Mouse (Mus musculus): ENCODE results near the gene Mif.

The Mif gene

DNA sequence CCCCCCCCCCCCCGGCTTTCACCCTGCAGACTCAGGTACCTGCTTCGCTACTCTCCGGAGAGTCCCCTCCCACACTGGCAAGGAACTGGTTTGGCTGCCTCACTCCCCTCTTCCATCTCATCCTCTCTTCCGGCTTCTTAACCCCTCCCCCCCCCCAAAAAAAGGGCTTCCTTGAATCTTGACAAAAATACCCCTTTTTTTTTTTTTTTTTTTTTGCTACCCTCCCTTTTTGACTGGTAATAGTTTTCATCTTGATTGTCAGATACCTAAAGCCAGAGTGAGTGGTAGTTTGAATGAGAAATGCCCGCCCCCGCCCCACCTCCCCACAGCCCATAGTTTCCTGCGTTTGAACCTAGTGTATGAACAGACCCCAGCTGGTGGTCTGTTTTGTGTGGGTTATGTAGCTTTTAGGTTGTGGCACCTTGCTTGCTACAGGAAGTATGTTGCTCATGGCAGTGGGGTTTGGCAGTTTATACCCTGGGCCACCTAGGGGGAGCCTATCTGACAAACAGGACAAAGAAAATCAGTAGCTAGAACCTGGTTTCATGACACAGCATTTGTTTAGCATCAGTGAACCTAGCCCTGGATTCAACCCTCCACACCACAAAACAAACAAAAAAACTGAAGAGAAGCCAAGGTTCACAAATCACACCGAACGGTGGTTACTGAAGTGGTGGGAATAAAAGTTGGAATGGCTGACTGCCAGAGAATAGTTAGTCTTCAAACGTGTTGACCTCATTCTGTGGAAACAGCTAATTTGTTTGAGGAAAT lies 24.1 kb downstream of the Mif start:
- DNase-seq, result no peak

DNA sequence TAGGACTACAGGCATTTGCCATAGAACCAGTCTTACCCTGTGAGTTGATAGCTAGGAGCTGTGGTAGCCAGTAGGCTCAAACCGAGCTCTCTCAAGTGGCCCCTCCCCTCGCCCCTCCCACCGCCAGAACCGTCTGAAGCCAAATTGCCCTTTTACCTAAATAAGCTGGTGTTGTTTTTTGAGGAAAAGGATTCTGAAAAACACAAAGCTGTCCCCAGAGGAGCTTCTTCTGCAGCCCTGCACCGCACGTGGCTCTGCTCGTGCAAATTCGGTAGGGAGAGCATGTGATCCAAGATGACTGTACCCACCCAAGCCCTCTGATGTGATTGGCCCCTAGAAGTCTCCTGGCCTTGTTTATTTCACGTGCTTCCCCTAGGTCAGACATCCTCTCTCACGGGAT lies 24.7 kb downstream of the Mif start:
- no peak for DNase-seq

DNA sequence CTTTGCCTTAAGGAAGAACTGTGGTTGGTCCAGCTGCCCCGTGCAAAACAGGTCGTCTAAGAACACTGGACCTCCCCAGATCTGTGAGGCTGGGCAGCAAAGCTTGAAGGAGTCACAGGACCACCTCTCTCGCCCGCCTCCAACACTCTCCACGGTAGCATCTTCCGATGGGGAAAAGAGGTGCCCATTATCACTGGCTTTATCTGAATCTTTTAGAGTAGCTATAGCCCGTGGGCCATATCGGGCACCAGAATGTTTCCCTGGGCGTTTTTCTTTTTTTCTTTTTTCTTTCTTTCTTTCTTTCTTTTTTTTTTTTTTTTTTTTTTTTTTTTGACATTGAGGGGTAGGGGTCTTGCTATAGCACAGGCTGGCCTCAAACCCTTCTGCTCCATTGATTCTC lies 25.3 kb downstream of the Mif start:
- DNase-seq, result no peak

DNA sequence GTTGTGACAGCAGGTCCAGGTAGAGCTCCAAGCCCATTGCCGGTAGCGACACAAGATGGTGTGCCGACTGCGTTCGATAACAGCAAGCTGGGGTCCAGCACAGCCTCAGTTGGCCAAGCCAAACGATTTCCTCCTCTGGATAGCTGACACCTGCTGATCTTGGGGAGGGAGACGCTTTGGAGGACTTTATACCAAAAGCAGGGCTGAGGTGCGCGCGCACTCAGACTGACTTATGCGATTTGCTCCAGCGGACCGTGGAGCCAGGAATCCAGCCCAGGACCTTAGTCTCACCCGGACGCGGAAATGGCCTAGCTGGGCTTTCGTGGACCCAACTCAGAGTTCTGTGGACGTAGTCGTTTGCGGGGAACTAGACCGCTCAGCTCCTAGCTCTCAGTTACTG lies 25.8 kb downstream of the Mif start:
- DNase-seq, result no peak

DNA sequence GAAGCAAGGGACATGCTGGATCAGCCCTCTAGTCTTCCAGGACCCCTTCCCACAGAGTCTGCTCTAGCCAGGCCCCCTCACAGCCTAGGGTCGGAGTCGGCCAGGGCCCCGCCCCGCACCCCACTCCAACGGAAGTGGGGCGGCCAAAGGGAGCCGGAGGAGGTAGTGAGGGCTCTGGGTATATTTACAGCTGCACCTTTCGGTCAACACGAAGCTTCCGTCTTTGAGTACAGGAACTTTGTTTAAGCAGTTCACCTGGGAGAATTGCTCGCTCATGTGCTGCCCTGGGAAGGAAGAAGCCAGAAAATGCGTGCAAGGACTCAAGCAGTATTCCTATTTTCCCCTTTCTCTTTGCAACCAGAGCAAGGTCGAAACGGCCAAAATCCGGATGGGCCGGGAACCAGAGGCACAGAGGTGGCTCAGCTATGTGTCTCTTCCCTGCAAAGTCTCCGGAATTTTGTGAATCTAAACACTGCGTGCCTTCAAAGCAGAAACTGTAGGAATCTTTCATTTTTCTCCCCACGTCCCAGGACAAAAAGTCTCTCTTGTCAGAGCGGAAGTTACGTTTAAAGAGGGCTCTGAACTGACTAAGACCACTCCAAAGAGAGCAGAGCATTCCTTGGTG lies 26.5 kb downstream of the Mif start:
- DNase-seq, result no peak

DNA sequence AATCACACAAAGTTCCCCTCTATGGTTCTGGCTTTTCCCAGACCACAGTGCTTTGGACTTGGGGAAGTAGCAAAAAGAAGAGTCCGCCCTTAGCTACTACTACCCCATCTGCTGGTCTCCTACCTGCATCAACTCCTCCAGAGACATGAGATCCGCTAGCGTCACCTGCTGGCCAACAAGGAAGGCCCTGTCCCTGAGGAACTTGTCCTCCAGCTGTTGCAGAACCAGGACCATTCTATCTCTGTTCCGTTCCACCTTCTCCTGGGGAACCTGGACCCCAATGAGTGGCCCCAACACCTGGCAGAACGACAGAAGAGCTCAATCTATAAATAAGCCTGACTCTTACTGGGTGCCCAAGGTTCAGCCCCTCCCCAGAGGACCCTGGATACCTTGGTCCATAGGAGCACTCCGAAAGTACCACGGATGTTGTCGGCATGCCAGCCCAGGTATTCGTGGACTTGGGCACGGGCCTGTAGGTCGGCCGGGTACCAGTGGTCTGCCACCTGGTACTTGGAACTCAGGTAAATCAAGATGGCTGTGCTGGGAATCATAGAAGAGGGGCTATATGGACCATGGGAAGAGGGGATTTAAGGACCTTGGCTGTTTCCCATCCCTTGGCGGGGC lies 27.7 kb downstream of the Mif start:
- no peak for DNase-seq

DNA sequence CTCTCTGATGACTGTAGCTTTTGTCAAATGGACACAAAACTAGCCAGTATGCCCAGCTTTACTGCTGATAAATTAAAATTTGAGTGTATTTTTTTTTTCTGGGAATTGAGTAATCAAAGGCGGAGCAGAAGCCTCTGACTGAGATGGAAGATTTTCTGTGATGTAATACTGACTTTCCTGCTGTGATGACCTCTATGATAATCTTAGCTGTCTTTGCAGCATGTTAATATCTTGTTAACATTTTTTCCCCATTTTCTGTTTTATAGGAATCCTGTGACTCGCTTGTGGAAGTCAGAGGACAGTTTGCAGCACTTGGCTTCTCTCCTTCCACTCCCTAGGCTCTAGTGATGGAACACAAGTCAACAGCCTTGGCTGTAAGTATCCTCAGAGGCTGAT lies 29.8 kb downstream of the Mif start:
- no peak for DNase-seq

DNA sequence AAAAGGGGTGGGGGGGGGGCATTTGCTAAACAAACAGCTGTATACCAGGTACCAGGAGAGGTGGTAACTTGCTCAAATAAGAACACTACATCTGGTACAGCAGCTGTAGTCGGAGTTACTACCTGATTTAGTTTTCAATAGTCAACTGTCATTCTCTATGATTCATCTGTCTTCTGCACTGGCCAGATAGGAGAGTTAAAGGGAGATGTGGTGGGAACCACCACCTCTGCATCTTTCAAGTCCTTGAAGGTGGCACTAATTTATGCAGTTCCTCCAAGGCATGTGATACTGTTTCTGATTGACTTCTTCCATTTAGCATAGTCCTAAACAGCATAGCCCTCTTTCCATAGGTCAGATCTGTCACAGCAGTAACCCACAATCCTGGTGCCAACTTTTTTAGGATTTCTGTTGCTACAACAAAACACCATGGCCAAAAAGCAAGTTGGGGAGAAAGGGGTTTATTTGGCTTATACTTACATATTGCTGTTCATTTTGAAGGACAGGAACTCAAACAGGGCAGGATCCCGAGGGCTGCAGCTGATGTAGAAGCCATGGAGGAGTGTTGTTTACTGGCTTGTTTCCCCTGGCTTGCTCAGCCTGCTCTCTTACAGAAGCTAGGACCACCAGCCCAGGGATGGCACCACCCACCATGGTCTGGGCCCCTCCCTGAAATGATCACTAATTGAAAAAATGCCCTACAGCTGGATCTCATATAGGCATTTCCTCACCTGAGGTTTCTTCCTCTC lies 30.3 kb downstream of the Mif start:
- no peak for DNase-seq

DNA sequence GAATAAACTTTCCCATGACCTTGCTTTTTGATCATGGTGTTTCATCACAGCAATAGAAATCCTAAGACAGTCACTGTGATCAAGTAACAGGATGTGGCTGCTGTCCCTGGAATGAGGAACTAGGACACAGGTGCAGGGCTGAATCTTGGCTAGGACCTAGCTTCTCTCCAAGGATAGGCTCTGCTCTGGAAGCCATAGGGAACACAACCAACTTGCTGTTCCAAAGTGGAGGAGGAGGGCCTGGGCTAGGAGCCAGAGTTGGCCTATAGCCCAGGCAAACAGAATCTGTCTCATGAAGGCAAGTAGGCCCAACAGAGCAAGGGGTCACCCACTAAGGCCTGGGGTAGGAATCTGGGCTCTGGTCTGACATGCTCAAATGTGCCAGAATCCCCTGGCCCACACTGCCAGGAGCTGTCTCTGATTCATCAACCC lies 31.5 kb downstream of the Mif start:
- DNase-seq, result no peak

DNA sequence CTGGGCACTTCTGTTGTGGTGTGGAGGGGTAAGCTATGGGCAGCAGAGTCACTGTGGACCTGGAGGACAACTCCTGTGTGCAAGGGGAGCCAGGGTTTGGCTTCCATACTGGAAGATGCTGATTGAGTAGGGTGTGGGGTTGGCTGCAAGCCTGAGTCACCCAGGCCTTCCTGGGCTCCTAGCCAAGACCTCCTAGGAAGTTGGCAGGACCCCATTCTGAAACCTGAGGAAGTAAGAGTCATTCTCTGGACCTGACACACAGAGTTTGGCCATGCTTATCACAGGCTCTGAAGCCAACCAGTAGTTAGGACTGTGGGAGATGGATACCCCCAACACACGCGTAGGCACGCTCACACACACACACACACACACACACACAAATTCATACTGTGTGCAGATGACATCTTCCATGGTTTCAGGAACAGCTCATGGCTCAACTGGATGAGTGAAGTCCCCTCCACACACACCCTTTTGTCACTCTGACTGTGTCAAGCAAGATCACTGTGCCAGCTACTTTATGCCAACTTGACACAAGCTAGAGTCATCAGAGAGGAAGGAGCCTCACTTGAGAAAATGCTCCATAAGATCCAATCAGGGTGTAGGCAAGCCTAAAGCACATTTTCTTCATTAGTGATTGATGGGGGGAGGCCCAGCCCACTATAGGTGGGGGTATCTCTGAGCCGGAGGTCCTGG lies 32.2 kb downstream of the Mif start:
- no peak for DNase-seq

DNA sequence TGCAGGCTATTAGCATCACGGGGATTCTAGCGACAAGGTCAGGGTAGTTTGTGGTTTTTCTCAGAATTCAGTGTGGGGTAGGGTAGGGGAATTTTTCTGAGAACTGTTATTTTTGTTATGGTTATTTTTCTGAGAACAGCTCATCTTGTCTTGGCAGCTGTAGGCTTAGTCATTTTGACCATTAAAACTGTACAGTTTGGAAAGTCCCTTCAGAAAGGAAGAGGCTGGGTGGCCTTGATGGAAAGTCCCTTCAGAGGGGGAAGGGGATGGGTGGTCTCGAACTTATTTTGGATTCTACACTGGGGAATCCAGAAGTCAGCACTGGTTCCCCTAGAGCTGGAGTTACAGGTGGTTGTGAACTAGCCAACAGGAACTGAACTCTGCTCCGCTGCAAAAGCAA lies 35.5 kb downstream of the Mif start:
- no peak for DNase-seq

DNA sequence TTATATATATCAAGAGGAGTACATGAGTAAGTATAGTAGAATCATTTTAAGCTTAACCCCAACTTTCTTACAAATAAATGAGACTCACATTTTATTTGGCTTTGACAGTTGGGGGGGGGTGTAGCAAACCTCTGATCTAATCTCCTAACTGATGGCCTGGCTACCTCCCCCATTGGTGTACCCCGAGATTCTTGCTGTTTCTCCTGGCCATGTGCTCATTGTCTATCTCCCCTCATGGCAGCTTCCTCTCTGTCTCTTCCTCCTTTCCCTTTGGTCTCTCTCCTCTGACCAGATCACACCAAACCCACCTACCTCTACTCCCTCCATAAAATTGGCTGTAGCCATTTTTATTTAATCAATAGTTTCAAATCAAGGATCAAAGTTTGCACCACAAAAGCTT lies 36.3 kb downstream of the Mif start:
- no peak for DNase-seq

DNA sequence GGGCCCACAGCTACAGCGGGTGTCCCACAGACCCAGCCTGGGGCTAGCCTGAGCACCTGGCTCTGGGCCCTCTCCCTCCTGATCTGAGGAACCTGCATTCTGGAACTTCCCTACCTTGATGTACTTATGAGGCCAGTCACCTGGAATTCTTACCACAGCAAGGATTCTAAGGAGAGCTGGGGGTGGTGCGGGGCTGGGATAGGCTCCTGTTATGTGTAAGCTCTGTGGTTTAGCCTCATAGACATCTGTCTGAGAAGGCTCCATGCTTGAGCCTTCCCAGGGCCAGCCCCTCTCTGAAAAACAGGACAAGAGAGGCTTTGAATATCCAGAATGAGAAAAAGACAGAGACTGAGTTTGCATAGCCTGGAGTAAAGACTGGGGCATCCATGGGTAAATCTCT lies 37.6 kb downstream of the Mif start, which contains the start of gene Gstt4:
Gene Gstt4 (minus strand): TSS at position 101 of the 400 bp plus-strand sequence.
- no peak for DNase-seq

DNA sequence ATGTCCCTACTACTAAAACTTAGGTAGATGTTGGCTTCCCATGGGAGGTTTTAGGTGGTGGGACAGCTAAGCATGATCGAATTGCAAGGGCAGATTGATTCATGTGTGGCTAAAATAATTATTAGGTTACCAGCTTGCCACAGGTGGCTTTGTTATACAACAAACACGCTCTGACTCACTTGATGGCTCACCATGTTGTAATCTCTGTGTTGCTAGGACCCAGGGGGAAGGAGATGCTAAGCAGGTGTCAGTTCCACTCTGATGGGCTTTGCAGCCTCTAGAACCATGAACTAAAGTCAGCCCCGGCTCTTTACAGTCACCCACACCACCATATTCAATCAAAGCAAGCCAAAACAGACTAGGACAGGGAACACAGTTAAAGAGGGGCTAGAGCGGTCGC lies 40.2 kb downstream of the Mif start:
- DNase-seq, result no peak

DNA sequence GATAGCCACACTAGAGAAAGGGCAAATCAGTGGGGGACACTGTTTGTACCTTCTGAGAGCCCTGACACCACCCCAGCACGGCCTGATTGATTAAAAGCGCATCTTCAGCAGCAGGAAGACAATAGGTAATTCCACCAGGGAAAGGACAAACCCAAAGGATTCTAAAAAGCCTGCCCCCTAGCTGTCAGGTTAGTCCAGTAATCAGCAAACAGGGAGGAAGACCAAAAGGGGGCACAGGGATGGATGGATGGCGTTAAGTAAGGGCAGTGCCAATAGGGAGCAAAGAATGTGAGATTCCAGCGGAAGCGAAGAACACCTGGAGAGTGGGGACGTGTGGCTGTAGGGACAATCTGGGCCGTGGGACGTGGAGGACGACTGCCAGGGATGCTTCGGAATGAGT lies 41.4 kb downstream of the Mif start:
- no peak for DNase-seq

All from right cerebral cortex, postnatal 25 days (tissue).